In the genomic region with DNA sequence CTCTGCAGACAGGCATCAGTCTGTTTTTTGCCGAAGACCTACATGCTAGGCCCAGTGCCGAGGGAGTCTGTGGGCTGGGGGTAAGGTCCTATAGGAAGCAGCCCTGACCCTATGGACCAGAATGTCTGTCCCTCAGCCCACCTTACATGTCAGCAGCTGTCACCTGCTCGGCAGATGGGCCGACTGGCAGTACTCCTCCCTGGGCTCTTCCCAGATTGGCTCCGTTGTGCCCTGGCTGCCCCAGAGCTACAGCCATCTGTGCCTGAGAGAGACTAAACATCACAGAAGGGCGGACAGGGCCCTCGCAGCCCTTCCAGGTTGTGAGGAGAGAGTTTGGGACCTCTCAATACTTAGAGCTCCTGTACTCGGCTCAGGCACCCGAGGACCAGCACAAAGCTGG, we compare ENCODE assay signal across 17 mouse cellular contexts. TPM values are rescaled to one million over a fixed set of nuclear protein-coding genes. Genes with fewer than 3 reads are reported as not detected.
A peak's percentile ranks its signal among the peaks of the same experiment; 100 is the strongest.
DNase-seq lines count a peak whose midpoint lies in the region; ATAC-seq and TF ChIP-seq lines count a peak whose summit lies in the region.
"Had no signal": no experiment of that assay in that cellular context is flagged by ENCODE, and none has a peak within 500 bp of the region (broad histone marks: within the 10 kb centered on the region; RNA-seq: fewer than 3 reads in every experiment).

No protein-coding gene starts in this region.

- no peaks in the 10 kb centered on the region for H3K9me3 ChIP-seq in heart, embryonic 13.5 days
- no peaks in the 10 kb centered on the region for H3K9me3 ChIP-seq in embryonic facial prominence, embryonic 10.5 days
- no peaks in the 10 kb centered on the region for H3K9me3 ChIP-seq in heart, embryonic 11.5 days (replicated peaks; ENCODE audit: control insufficient read depth, low read length)
- H3K9me3 ChIP-seq: limb, embryonic 12.5 days had no signal

- no peak for DNase-seq in heart, postnatal 10 days
- peak; percentile 44 for DNase-seq in brain, embryonic 14.5 days (ENCODE audit: low read depth)
- DNase-seq in cerebellum, adult 2 months = peak; percentile 88 to 91
- DNase-seq in embryonic facial prominence, embryonic 10.5 days (ENCODE audit: low spot score) = no peak
- no peak for DNase-seq in kidney, postnatal 25 days
- no peak for DNase-seq in kidney, postnatal 4 days
- DNase-seq: adrenal gland, postnatal 25 days; gastrocnemius, postnatal 14 days; heart, postnatal 14 days; spleen, adult 18-20 months; thymus, postnatal 14 days had no signal

- 60% methylated on average over 9 of the region's 9 CpGs for WGBS in heart, embryonic 13.5 days
- WGBS in cerebellum, adult 2 months = 12% methylated on average over 9 of the region's 9 CpGs
- 66% methylated on average over 9 of the region's 9 CpGs for WGBS in embryonic facial prominence, embryonic 10.5 days
- WGBS in heart, embryonic 11.5 days (ENCODE audit: insufficient replicate concordance) = 66% methylated on average over 9 of the region's 9 CpGs

- H3K4me2 ChIP-seq in heart, embryonic 13.5 days = no peak overlapping the region
- H3K4me2 ChIP-seq in heart, embryonic 11.5 days = no peak overlapping the region; the same call in 1 of the 2 replicates
- H3K4me2 ChIP-seq: limb, embryonic 12.5 days had no signal

- intact Hi-C loops in heart, postnatal 10 days (cut with DNase I) = no loop called here

- no peak for TF ChIP-seq POLR2A in brain, embryonic 14.5 days (IDR thresholded peaks at IDR 0.05; ENCODE audit: borderline replicate concordance, extremely low read depth, insufficient read depth, insufficient read length, poor library complexity, severe bottlenecking)
- no peak for TF ChIP-seq POLR2A in cerebellum, adult 2 months (IDR thresholded peaks at IDR 0.05; ENCODE audit: borderline replicate concordance, insufficient read depth, low read length)

- peaks cover 15% of the 10 kb centered on the region for H3K27me3 ChIP-seq in heart, embryonic 13.5 days (replicated peaks)
- no peaks in the 10 kb centered on the region for H3K27me3 ChIP-seq in cerebellum, adult 2 months (ENCODE audit: control insufficient read depth, insufficient read depth, low read length)
- peaks cover 24% of the 10 kb centered on the region for H3K27me3 ChIP-seq in embryonic facial prominence, embryonic 10.5 days (replicated peaks; ENCODE audit: low read depth, poor library complexity, severe bottlenecking)
- H3K27me3 ChIP-seq in heart, embryonic 11.5 days (ENCODE audit: control insufficient read depth, insufficient read depth, low read length) = peaks cover 3% of the 10 kb centered on the region; the same call in 1 of the 2 replicates
- H3K27me3 ChIP-seq: Patski had no signal

- no peak overlapping the region for H3K27ac ChIP-seq in heart, embryonic 13.5 days (replicated peaks)
- peak overlapping the region; percentile 61 for H3K27ac ChIP-seq in cerebellum, adult 2 months (ENCODE audit: insufficient read depth, low read length)
- peak overlapping the region; percentile 24; the same call in 1 of the 2 replicates for H3K27ac ChIP-seq in embryonic facial prominence, embryonic 10.5 days (replicated peaks)
- no peak overlapping the region for H3K27ac ChIP-seq in heart, embryonic 11.5 days (ENCODE audit: low read depth, low read length)
- H3K27ac ChIP-seq: limb, embryonic 12.5 days; liver, embryonic 14.5 days had no signal

- no peak overlapping the region for H3K4me3 ChIP-seq in heart, embryonic 13.5 days
- no peak overlapping the region for H3K4me3 ChIP-seq in cerebellum, adult 2 months (replicated peaks; ENCODE audit: insufficient read depth, low read depth, low read length)
- no peak overlapping the region for H3K4me3 ChIP-seq in embryonic facial prominence, embryonic 10.5 days
- no peak overlapping the region for H3K4me3 ChIP-seq in heart, embryonic 11.5 days (ENCODE audit: low read depth, low read length)
- H3K4me3 ChIP-seq: limb, embryonic 12.5 days had no signal

- peak; percentile 37; the same call in 1 of the 2 replicates for ATAC-seq in heart, embryonic 13.5 days (ENCODE audit: extremely low read depth, insufficient number of reproducible peaks, low FRiP score, low TSS enrichment)
- no peak for ATAC-seq in heart, embryonic 11.5 days (replicated peaks; ENCODE audit: insufficient number of reproducible peaks, low FRiP score, low TSS enrichment)
- ATAC-seq: activated CD4-positive, CD25-positive, alpha-beta regulatory T cell, adult 4 months; Patski had no signal

- no peak overlapping the region for H3K9ac ChIP-seq in heart, embryonic 13.5 days
- H3K9ac ChIP-seq in heart, embryonic 11.5 days (ENCODE audit: low read depth, low read length) = no peak overlapping the region
- H3K9ac ChIP-seq: limb, embryonic 12.5 days; liver, embryonic 14.5 days had no signal

- no peak for TF ChIP-seq CTCF in brain, embryonic 14.5 days (IDR thresholded peaks at IDR 0.05; ENCODE audit: borderline replicate concordance, extremely low read depth, insufficient read depth, insufficient read length)
- TF ChIP-seq CTCF in cerebellum, adult 2 months (IDR thresholded peaks at IDR 0.05; ENCODE audit: borderline replicate concordance, insufficient read depth, low read depth, low read length) = no peak

- H3K4me1 ChIP-seq in heart, embryonic 13.5 days = peaks cover 14% of the 10 kb centered on the region
- peaks cover 52% of the 10 kb centered on the region for H3K4me1 ChIP-seq in cerebellum, adult 2 months (ENCODE audit: control insufficient read depth, insufficient read depth, low read length)
- H3K4me1 ChIP-seq in embryonic facial prominence, embryonic 10.5 days = peaks cover 39% of the 10 kb centered on the region
- H3K4me1 ChIP-seq in heart, embryonic 11.5 days (ENCODE audit: control insufficient read depth, insufficient read depth, low read length) = 0 out of 2 replicates have a peak, but pooled peaks cover 6% of the 10 kb centered on the region

- H3K36me3 ChIP-seq in heart, embryonic 13.5 days = no peaks in the 10 kb centered on the region
- H3K36me3 ChIP-seq in embryonic facial prominence, embryonic 10.5 days (replicated peaks) = no peaks in the 10 kb centered on the region
- no peaks in the 10 kb centered on the region for H3K36me3 ChIP-seq in heart, embryonic 11.5 days (ENCODE audit: control insufficient read depth, insufficient read depth, low read length)
- H3K36me3 ChIP-seq: limb, embryonic 12.5 days had no signal

RNA-seq across cellular contexts. Expression of gene Syt2, which starts 52.9 kb away (rescaled TPM):
- polyA plus RNA-seq in heart, embryonic 13.5 days (2015; fragmentation: Nextera tagmentation; extraction: Ambion mirVana) = 0.08 and 0.20 TPM in 2 replicates
- total RNA-seq in heart, postnatal 10 days (2021) = under 1 TPM in 1 of 2 experiments, not detected in 1; 0.31 TPM
- polyA plus RNA-seq in brain, embryonic 14.5 days (2012; rRNA removed) = 2.0 and 5.7 TPM in 2 replicates
- polyA plus RNA-seq in cerebellum, adult 2 months (2012; rRNA removed) = 305 and 318 TPM in 2 replicates
- polyA plus RNA-seq in embryonic facial prominence, embryonic 10.5 days (2016; fragmentation: Nextera tagmentation; extraction: Ambion mirVana) = 3.6 and 3.8 TPM in 2 replicates
- 0.37 and 0.79 TPM in 2 replicates for polyA plus RNA-seq in heart, embryonic 11.5 days (2014; fragmentation: Nextera tagmentation; extraction: Ambion mirVana)
- total RNA-seq: heart, postnatal 14 days had no signal

Comparison
In these comparisons a context has a peak if more than half of its experiments do, and no peak if none do; other contexts are left out.
1. H3K27ac ChIP-seq: peak in cerebellum, adult 2 months (single experiment) and embryonic facial prominence, embryonic 10.5 days (single experiment); none in heart, embryonic 13.5 days (single experiment) and heart, embryonic 11.5 days (single experiment).
2. DNase-seq: peak in brain, embryonic 14.5 days (single experiment) and cerebellum, adult 2 months (2 of 2); none in heart, postnatal 10 days (0 of 2), embryonic facial prominence, embryonic 10.5 days (single experiment), kidney, postnatal 25 days (0 of 2) and kidney, postnatal 4 days (0 of 2).
3. RNA of gene Syt2, which starts 52.9 kb away (polyA plus RNA-seq): 305 to 318 TPM in cerebellum, adult 2 months; 2.0 to 5.7 TPM in brain, embryonic 14.5 days, 3.6 to 3.8 TPM in embryonic facial prominence, embryonic 10.5 days, 0.37 to 0.79 TPM in heart, embryonic 11.5 days and 0.08 to 0.20 TPM in heart, embryonic 13.5 days; every median in the first group is over 10 times any median in the second.